ENCODE assay signal across 22 mouse cellular contexts in genomic region chr3:37377926-37378325, GRCm38 (mm10). TPM values are rescaled to one million over a fixed set of nuclear protein-coding genes. Genes with fewer than 3 reads are reported as not detected.
DNase-seq lines count a peak whose midpoint lies in the region; ATAC-seq and TF ChIP-seq lines count a peak whose summit lies in the region.
"Had no signal": no experiment of that assay in that cellular context is flagged by ENCODE, and none has a peak within 500 bp of the region (broad histone marks: within the 10 kb centered on the region; RNA-seq: fewer than 3 reads in every experiment).

No protein-coding gene starts in this region.

- H3K27me3 ChIP-seq in hindbrain, embryonic 15.5 days, result no peaks in the 10 kb centered on the region
- no peaks in the 10 kb centered on the region for H3K27me3 ChIP-seq in hindbrain, embryonic 13.5 days
- no peaks in the 10 kb centered on the region for H3K27me3 ChIP-seq in lung, embryonic 14.5 days (ENCODE audit: insufficient read depth, low read length)
- H3K27me3 ChIP-seq in stomach, embryonic 14.5 days (ENCODE audit: control insufficient read depth, insufficient read depth, low read length), result no peaks in the 10 kb centered on the region
- H3K27me3 ChIP-seq in stomach, postnatal 0 days (ENCODE audit: control insufficient read depth, insufficient read depth, low read length), result no peaks in the 10 kb centered on the region
- no peaks in the 10 kb centered on the region for H3K27me3 ChIP-seq in limb, embryonic 15.5 days
- H3K27me3 ChIP-seq: CH12.LX; limb, embryonic 12.5 days; liver, embryonic 13.5 days; midbrain, embryonic 13.5 days; neural tube, embryonic 12.5 days; Patski had no signal

- 0 out of 2 replicates have a peak, but pooled peaks have one; percentile 19 for ATAC-seq in hindbrain, embryonic 15.5 days (ENCODE audit: low FRiP score, low read depth)
- ATAC-seq in hindbrain, embryonic 13.5 days (ENCODE audit: low FRiP score), result no peak
- peak; percentile 13; the same call in 1 of the 2 replicates for ATAC-seq in lung, embryonic 14.5 days (ENCODE audit: insufficient read depth)
- ATAC-seq in stomach, embryonic 14.5 days (ENCODE audit: insufficient number of reproducible peaks, insufficient read depth, low FRiP score, low read depth), result 0 out of 2 replicates have a peak, but pooled peaks have one; percentile 33
- no peak for ATAC-seq in stomach, postnatal 0 days (ENCODE audit: low FRiP score, low TSS enrichment)
- ATAC-seq in limb, embryonic 15.5 days (ENCODE audit: insufficient number of reproducible peaks, low FRiP score, low TSS enrichment, low read depth), result no peak
- ATAC-seq: hindbrain, embryonic 16.5 days; intestine, embryonic 16.5 days had no signal

- no peak overlapping the region for H3K4me3 ChIP-seq in hindbrain, embryonic 15.5 days
- H3K4me3 ChIP-seq in hindbrain, embryonic 13.5 days, result no peak overlapping the region
- no peak overlapping the region for H3K4me3 ChIP-seq in lung, embryonic 14.5 days (ENCODE audit: low read depth, low read length)
- H3K4me3 ChIP-seq in stomach, embryonic 14.5 days (ENCODE audit: low read depth, low read length), result no peak overlapping the region
- no peak overlapping the region for H3K4me3 ChIP-seq in stomach, postnatal 0 days (ENCODE audit: low read depth, low read length)
- H3K4me3 ChIP-seq in limb, embryonic 15.5 days, result no peak overlapping the region
- H3K4me3 ChIP-seq: limb, embryonic 12.5 days; liver, embryonic 13.5 days; megakaryocyte, embryonic 14.5 days; midbrain, embryonic 13.5 days; neural tube, embryonic 12.5 days had no signal

- TF ChIP-seq CTCF in lung, embryonic 14.5 days (IDR thresholded peaks at IDR 0.05; ENCODE audit: low read depth), result no peak
- TF ChIP-seq CTCF in stomach, postnatal 0 days (IDR thresholded peaks at IDR 0.05; ENCODE audit: low read depth), result no peak

- H3K27ac ChIP-seq in hindbrain, embryonic 15.5 days (replicated peaks), result no peak overlapping the region
- H3K27ac ChIP-seq in hindbrain, embryonic 13.5 days, result no peak overlapping the region
- peak overlapping the region; percentile 47; the same call in 1 of the 2 replicates for H3K27ac ChIP-seq in lung, embryonic 14.5 days (ENCODE audit: low read depth)
- H3K27ac ChIP-seq in stomach, embryonic 14.5 days (ENCODE audit: low read length), result no peak overlapping the region; the same call in 1 of the 2 replicates
- H3K27ac ChIP-seq in stomach, postnatal 0 days (replicated peaks), result no peak overlapping the region
- peak overlapping the region; percentile 88; the same call in 1 of the 2 replicates for H3K27ac ChIP-seq in limb, embryonic 15.5 days
- H3K27ac ChIP-seq: limb, embryonic 12.5 days; liver, embryonic 13.5 days; midbrain, embryonic 13.5 days; neural tube, embryonic 12.5 days had no signal

- H3K9ac ChIP-seq in hindbrain, embryonic 15.5 days, result no peak overlapping the region
- no peak overlapping the region for H3K9ac ChIP-seq in hindbrain, embryonic 13.5 days
- no peak overlapping the region for H3K9ac ChIP-seq in lung, embryonic 14.5 days
- H3K9ac ChIP-seq in stomach, embryonic 14.5 days (replicated peaks; ENCODE audit: low read depth, low read length), result no peak overlapping the region
- H3K9ac ChIP-seq in stomach, postnatal 0 days (ENCODE audit: low read length), result no peak overlapping the region
- H3K9ac ChIP-seq in limb, embryonic 15.5 days, result no peak overlapping the region
- H3K9ac ChIP-seq: limb, embryonic 12.5 days; liver, embryonic 13.5 days; midbrain, embryonic 13.5 days; neural tube, embryonic 12.5 days had no signal

- no peak overlapping the region for H3K4me2 ChIP-seq in hindbrain, embryonic 15.5 days
- no peak overlapping the region for H3K4me2 ChIP-seq in hindbrain, embryonic 13.5 days
- H3K4me2 ChIP-seq in lung, embryonic 14.5 days, result no peak overlapping the region
- H3K4me2 ChIP-seq in stomach, embryonic 14.5 days (replicated peaks; ENCODE audit: low read depth, low read length), result no peak overlapping the region
- no peak overlapping the region for H3K4me2 ChIP-seq in stomach, postnatal 0 days (replicated peaks; ENCODE audit: low read depth)
- H3K4me2 ChIP-seq in limb, embryonic 15.5 days, result no peak overlapping the region
- H3K4me2 ChIP-seq: limb, embryonic 12.5 days; liver, embryonic 13.5 days; midbrain, embryonic 13.5 days; neural tube, embryonic 12.5 days had no signal

- no peaks in the 10 kb centered on the region for H3K9me3 ChIP-seq in hindbrain, embryonic 15.5 days
- no peaks in the 10 kb centered on the region for H3K9me3 ChIP-seq in hindbrain, embryonic 13.5 days
- no peaks in the 10 kb centered on the region for H3K9me3 ChIP-seq in lung, embryonic 14.5 days (ENCODE audit: low read depth, low read length)
- no peaks in the 10 kb centered on the region for H3K9me3 ChIP-seq in stomach, embryonic 14.5 days (ENCODE audit: control insufficient read depth, low read depth, low read length)
- no peaks in the 10 kb centered on the region for H3K9me3 ChIP-seq in stomach, postnatal 0 days (ENCODE audit: control insufficient read depth, low read length)
- no peaks in the 10 kb centered on the region for H3K9me3 ChIP-seq in limb, embryonic 15.5 days
- H3K9me3 ChIP-seq: G1E; limb, embryonic 12.5 days; liver, embryonic 13.5 days; midbrain, embryonic 13.5 days; neural tube, embryonic 12.5 days had no signal

- 60% methylated on average over 6 of the region's 6 CpGs for WGBS in hindbrain, embryonic 15.5 days
- WGBS in hindbrain, embryonic 13.5 days, result 68% methylated on average over 6 of the region's 6 CpGs
- WGBS in lung, embryonic 14.5 days, result 53% methylated on average over 6 of the region's 6 CpGs
- 41% methylated on average over 6 of the region's 6 CpGs for whole genome bisulfite sequencing in stomach, embryonic 14.5 days
- WGBS in stomach, postnatal 0 days, result 63% methylated on average over 6 of the region's 6 CpGs
- WGBS in limb, embryonic 15.5 days, result 68% methylated on average over 6 of the region's 6 CpGs

- no peak for DNase-seq in lung, embryonic 14.5 days
- DNase-seq in lung, postnatal 36 days, result no peak
- no peak for DNase-seq in stomach, postnatal 0 days (ENCODE audit: low spot score)
- DNase-seq: B cell, adult 2 months; cerebellum, adult 18-20 months; cerebellum, postnatal 14 days; heart, postnatal 4 days; layer of hippocampus, postnatal 36 days; liver, embryonic 13.5 days had no signal

- H3K4me1 ChIP-seq in hindbrain, embryonic 15.5 days (replicated peaks), result no peaks in the 10 kb centered on the region
- H3K4me1 ChIP-seq in hindbrain, embryonic 13.5 days (replicated peaks), result no peaks in the 10 kb centered on the region; the same call in 1 of the 2 replicates
- H3K4me1 ChIP-seq in lung, embryonic 14.5 days (ENCODE audit: insufficient read depth), result peaks cover 16% of the 10 kb centered on the region; the same call in 1 of the 2 replicates
- H3K4me1 ChIP-seq in stomach, embryonic 14.5 days (ENCODE audit: control insufficient read depth, insufficient read depth, low read length), result 0 out of 2 replicates have a peak, but pooled peaks cover 6% of the 10 kb centered on the region
- peaks cover 2% of the 10 kb centered on the region; the same call in 1 of the 2 replicates for H3K4me1 ChIP-seq in stomach, postnatal 0 days (replicated peaks; ENCODE audit: control insufficient read depth, insufficient read depth)
- H3K4me1 ChIP-seq in limb, embryonic 15.5 days, result peaks cover 56% of the 10 kb centered on the region
- H3K4me1 ChIP-seq: liver, embryonic 13.5 days; megakaryocyte, embryonic 14.5 days; neural tube, embryonic 12.5 days had no signal

- H3K36me3 ChIP-seq in hindbrain, embryonic 15.5 days, result no peaks in the 10 kb centered on the region
- no peaks in the 10 kb centered on the region for H3K36me3 ChIP-seq in hindbrain, embryonic 13.5 days
- H3K36me3 ChIP-seq in lung, embryonic 14.5 days (ENCODE audit: insufficient read depth), result no peaks in the 10 kb centered on the region
- H3K36me3 ChIP-seq in stomach, embryonic 14.5 days (ENCODE audit: control insufficient read depth, insufficient read depth, low read length), result no peaks in the 10 kb centered on the region
- H3K36me3 ChIP-seq in stomach, postnatal 0 days (ENCODE audit: control insufficient read depth, insufficient read depth, low read length), result no peaks in the 10 kb centered on the region
- peaks cover 2% of the 10 kb centered on the region; the same call in 1 of the 2 replicates for H3K36me3 ChIP-seq in limb, embryonic 15.5 days
- H3K36me3 ChIP-seq: G1E; limb, embryonic 12.5 days; liver, embryonic 13.5 days; midbrain, embryonic 13.5 days; neural tube, embryonic 12.5 days had no signal

- TF ChIP-seq EP300 in stomach, postnatal 0 days (optimal IDR thresholded peaks at IDR 0.05), result no peak

RNA-seq across cellular contexts. Expression of gene Fgf2, which starts 29.8 kb away (rescaled TPM):
- polyA plus RNA-seq in hindbrain, embryonic 15.5 days (2015; fragmentation: Nextera tagmentation; extraction: Ambion mirVana), result 0.35 and 1.2 TPM in 2 replicates
- 0.34 and 0.53 TPM in 2 replicates for polyA plus RNA-seq in hindbrain, embryonic 13.5 days (2015; fragmentation: Nextera tagmentation; extraction: Ambion mirVana)
- polyA plus RNA-seq in lung, embryonic 14.5 days (2014; fragmentation: Nextera tagmentation; extraction: Ambion mirVana), result 2.9 and 4.1 TPM in 2 replicates
- polyA plus RNA-seq in stomach, embryonic 14.5 days (2014; fragmentation: Nextera tagmentation; extraction: Ambion mirVana), result 2.4 and 3.1 TPM in 2 replicates
- polyA plus RNA-seq in stomach, postnatal 0 days (2015; fragmentation: Nextera tagmentation; extraction: Ambion mirVana), result 1.1 and 1.2 TPM in 2 replicates
- polyA plus RNA-seq in limb, embryonic 15.5 days (2015; fragmentation: Nextera tagmentation; extraction: Ambion mirVana), result 5.6 and 7.5 TPM in 2 replicates

RNA-seq across cellular contexts. Expression of gene Spata5, which starts 41.8 kb away (rescaled TPM):
- 28.2 and 29.9 TPM in 2 replicates for polyA plus RNA-seq in hindbrain, embryonic 15.5 days (2015; fragmentation: Nextera tagmentation; extraction: Ambion mirVana)
- 30.6 and 38.3 TPM in 2 replicates for polyA plus RNA-seq in hindbrain, embryonic 13.5 days (2015; fragmentation: Nextera tagmentation; extraction: Ambion mirVana)
- polyA plus RNA-seq in lung, embryonic 14.5 days (2014; fragmentation: Nextera tagmentation; extraction: Ambion mirVana), result 36.9 and 42.0 TPM in 2 replicates
- 40.8 and 42.2 TPM in 2 replicates for polyA plus RNA-seq in stomach, embryonic 14.5 days (2014; fragmentation: Nextera tagmentation; extraction: Ambion mirVana)
- 14.3 and 14.8 TPM in 2 replicates for polyA plus RNA-seq in stomach, postnatal 0 days (2015; fragmentation: Nextera tagmentation; extraction: Ambion mirVana)
- 33.9 and 36.1 TPM in 2 replicates for polyA plus RNA-seq in limb, embryonic 15.5 days (2015; fragmentation: Nextera tagmentation; extraction: Ambion mirVana)

RNA-seq across cellular contexts. Expression of gene Nudt6, which starts 42.1 kb away (rescaled TPM):
- 7.3 and 8.8 TPM in 2 replicates for polyA plus RNA-seq in hindbrain, embryonic 15.5 days (2015; fragmentation: Nextera tagmentation; extraction: Ambion mirVana)
- polyA plus RNA-seq in hindbrain, embryonic 13.5 days (2015; fragmentation: Nextera tagmentation; extraction: Ambion mirVana), result 6.4 and 6.6 TPM in 2 replicates
- 4.6 and 7.4 TPM in 2 replicates for polyA plus RNA-seq in lung, embryonic 14.5 days (2014; fragmentation: Nextera tagmentation; extraction: Ambion mirVana)
- 5.9 and 7.1 TPM in 2 replicates for polyA plus RNA-seq in stomach, embryonic 14.5 days (2014; fragmentation: Nextera tagmentation; extraction: Ambion mirVana)
- 9.2 and 10.8 TPM in 2 replicates for polyA plus RNA-seq in stomach, postnatal 0 days (2015; fragmentation: Nextera tagmentation; extraction: Ambion mirVana)
- polyA plus RNA-seq in limb, embryonic 15.5 days (2015; fragmentation: Nextera tagmentation; extraction: Ambion mirVana), result 4.9 and 5.0 TPM in 2 replicates

Comparison
In these comparisons a context has a peak if more than half of its experiments do, and no peak if none do; other contexts are left out.
1. ATAC-seq: peak in hindbrain, embryonic 15.5 days (single experiment), lung, embryonic 14.5 days (single experiment) and stomach, embryonic 14.5 days (single experiment); none in hindbrain, embryonic 13.5 days (single experiment), stomach, postnatal 0 days (single experiment) and limb, embryonic 15.5 days (single experiment).
2. H3K27ac ChIP-seq: peak in lung, embryonic 14.5 days (single experiment) and limb, embryonic 15.5 days (single experiment); none in hindbrain, embryonic 15.5 days (single experiment), hindbrain, embryonic 13.5 days (single experiment), stomach, embryonic 14.5 days (single experiment) and stomach, postnatal 0 days (single experiment).